Mouse (Mus musculus) limb, embryonic 11.5 days (tissue): ENCODE results near the gene Lman1l. TPM values are rescaled to one million over a fixed set of nuclear protein-coding genes. Genes with fewer than 3 reads are reported as not detected.

ENCODE experiments used
- ATAC-seq: fragments of 200-750 bp; cut with Nextera tagmentation; 2 replicates; pipeline ENCODE4 v1.8.0; 2017; ENCODE audit warnings: low read depth; ENCODE audit not compliant: insufficient number of reproducible peaks, low FRiP score, low TSS enrichment
- DNase-seq: peaks from one replicate; pipeline ENCODE4 v3.0.0-alpha.2; 2015; ENCODE audit warnings: low spot score
- H3K27ac ChIP-seq: fragments of 300-500 bp; sonication (generic); replicated peaks from 2 replicates; pipeline ENCODE4 v1.5.1; 2014; ENCODE audit warnings: low read depth, mild to moderate bottlenecking, low read length
- H3K27me3 ChIP-seq: fragments of 300-500 bp; sonication (generic); 2 replicates; pipeline ENCODE4 v1.6.1; 2014; ENCODE audit warnings: mild to moderate bottlenecking, low read length, mixed read lengths; ENCODE audit not compliant: control insufficient read depth, insufficient read depth
- H3K36me3 ChIP-seq: fragments of 300-500 bp; sonication (generic); 2 replicates; pipeline ENCODE4 v1.6.1; 2014; ENCODE audit warnings: mild to moderate bottlenecking, low read length, moderate library complexity, mixed read lengths; ENCODE audit not compliant: control insufficient read depth, insufficient read depth
- H3K4me1 ChIP-seq: fragments of 300-500 bp; sonication (generic); 2 replicates; pipeline ENCODE4 v1.6.1; 2014; ENCODE audit warnings: low read length, mixed read lengths; ENCODE audit not compliant: control insufficient read depth, insufficient read depth
- H3K4me2 ChIP-seq: fragments of 300-500 bp; sonication (generic); 2 replicates; pipeline ENCODE4 v1.6.1; 2014; ENCODE audit warnings: low read depth, mild to moderate bottlenecking, moderate library complexity; ENCODE audit not compliant: severe bottlenecking
- H3K4me3 ChIP-seq: fragments of 300-500 bp; sonication (generic); 2 replicates; pipeline ENCODE4 v1.5.1; 2014; ENCODE audit warnings: low read depth, low read length
- H3K9ac ChIP-seq: fragments of 300-500 bp; sonication (generic); 2 replicates; pipeline ENCODE4 v1.6.1; 2014; ENCODE audit warnings: mild to moderate bottlenecking, low read length
- H3K9me3 ChIP-seq: fragments of 300-500 bp; sonication (generic); 2 replicates; pipeline ENCODE4 v1.6.1; 2016; ENCODE audit warnings: low read length; ENCODE audit not compliant: control insufficient read depth
- WGBS: fragments of 180-500 bp; shearing (Covaris S2); extraction: QIAGEN DNeasy Blood & Tissue Kit; methylation state at CpG from one replicate; pipeline ENCODE4 v1.1.7; 2014; 5-methylcytosine and 5-hydroxymethylcytosine counted together
- polyA plus RNA-seq: library from polyadenylated mRNA; unstranded; fragments of >200 nt; fragmentation: Nextera tagmentation; extraction: Ambion mirVana; gene quantifications from 2 replicates; pipeline ENCODE4 v1.2.1, GENCODE M21; 2014

Lman1l gene
- polyA plus RNA-seq, 1 experiment from 2014 or later: not detected

- H3K4me3 ChIP-seq: no peak overlapping the region
- no peak for DNase-seq
- peaks cover 3% of the 10 kb centered on the region; the same call in 1 of the 2 replicates for H3K36me3 ChIP-seq
- H3K9ac ChIP-seq: no peak overlapping the region
- H3K4me2 ChIP-seq: no peak overlapping the region
- 88% methylated on average over 8 of the region's 8 CpGs for WGBS
- no peak for ATAC-seq
- H3K9me3 ChIP-seq: no peaks in the 10 kb centered on the region
- H3K4me1 ChIP-seq: peaks cover 3% of the 10 kb centered on the region; the same call in 1 of the 2 replicates
- no peak overlapping the region for H3K27ac ChIP-seq
- no peaks in the 10 kb centered on the region for H3K27me3 ChIP-seq
Observed at GRCm38 (mm10) chr9:57597265-57597664, 23.3 kb downstream of the Lman1l start.

GRCm38 (mm10) chr9:57594174-57594509 is 26.4 kb downstream of the Lman1l start:
- Histone ChIP-seq H3K4me1 (no peaks in the 10 kb centered on the region), H3K9ac (no peak overlapping the region), H3K4me3 (no peak overlapping the region), H3K27me3 (no peaks in the 10 kb centered on the region), H3K36me3 (peaks cover 4% of the 10 kb centered on the region; the same call in 1 of the 2 replicates), H3K27ac (no peak overlapping the region), H3K9me3 (no peaks in the 10 kb centered on the region), H3K4me2 (no peak overlapping the region)
- no peak for DNase-seq
- no peak for ATAC-seq
- WGBS: 75% methylated on average over 9 of the region's 9 CpGs

- no peak overlapping the region for H3K9ac ChIP-seq
- H3K9me3 ChIP-seq: no peaks in the 10 kb centered on the region
- H3K4me3 ChIP-seq: no peak overlapping the region
- DNase-seq (no peak), ATAC-seq (no peak)
- no peaks in the 10 kb centered on the region for H3K4me1 ChIP-seq
- no peak overlapping the region for H3K4me2 ChIP-seq
- H3K27ac ChIP-seq: no peak overlapping the region
- peaks cover 4% of the 10 kb centered on the region; the same call in 1 of the 2 replicates for H3K36me3 ChIP-seq
- no peaks in the 10 kb centered on the region for H3K27me3 ChIP-seq
- 57% methylated on average over 12 of the region's 12 CpGs for WGBS
Observed at GRCm38 (mm10) chr9:57593454-57594173, 27.0 kb downstream of the Lman1l start.

GRCm38 (mm10) chr9:57590726-57591125 is 29.8 kb downstream of the Lman1l start:
- peaks cover 4% of the 10 kb centered on the region; the same call in 1 of the 2 replicates for H3K36me3 ChIP-seq
- 31% methylated on average over 5 of the region's 5 CpGs for WGBS
- no peak overlapping the region for H3K27ac ChIP-seq
- H3K9me3 ChIP-seq: no peaks in the 10 kb centered on the region
- no peak for ATAC-seq
- no peak overlapping the region for H3K9ac ChIP-seq
- H3K27me3 ChIP-seq: no peaks in the 10 kb centered on the region
- no peaks in the 10 kb centered on the region for H3K4me1 ChIP-seq
- H3K4me3 ChIP-seq: no peak overlapping the region
- no peak overlapping the region for H3K4me2 ChIP-seq
- no peak for DNase-seq

GRCm38 (mm10) chr9:57589224-57590126 is 31.1 kb downstream of the Lman1l start, which contains the start of gene Ulk3:
Gene Ulk3, plus strand, starts transcription at chr9:57589452.
- H3K9me3 ChIP-seq: no peaks in the 10 kb centered on the region
- no peaks in the 10 kb centered on the region for H3K27me3 ChIP-seq
- DNase-seq: peak; percentile 81
- H3K9ac ChIP-seq: peak within 1 kb of the TSS; percentile 66
- WGBS: under 1% methylated on average over 57 of the region's 58 CpGs
- peak within 1 kb of the TSS; percentile 89 for H3K4me2 ChIP-seq
- H3K27ac ChIP-seq: no peak within 1 kb of the TSS
- ATAC-seq: peak; percentile 64
- H3K4me3 ChIP-seq: peak within 1 kb of the TSS; percentile 69
- H3K36me3 ChIP-seq: peaks cover 4% of the 10 kb centered on the region; the same call in 1 of the 2 replicates
- no peaks in the 10 kb centered on the region for H3K4me1 ChIP-seq

- DNase-seq (no peak), ATAC-seq (no peak)
- Histone ChIP-seq H3K27me3 (no peaks in the 10 kb centered on the region), H3K9ac (no peak overlapping the region), H3K9me3 (no peaks in the 10 kb centered on the region), H3K4me3 (no peak overlapping the region), H3K36me3 (peaks cover 3% of the 10 kb centered on the region; the same call in 1 of the 2 replicates), H3K27ac (no peak overlapping the region), H3K4me2 (no peak overlapping the region), H3K4me1 (no peaks in the 10 kb centered on the region)
- 88% methylated on average over 3 of the region's 3 CpGs for WGBS
Observed at GRCm38 (mm10) chr9:57584991-57585390, 35.6 kb downstream of the Lman1l start.

GRCm38 (mm10) chr9:57577144-57577849 is 43.3 kb downstream of the Lman1l start:
- H3K27me3 ChIP-seq: no peaks in the 10 kb centered on the region
- no peaks in the 10 kb centered on the region for H3K4me1 ChIP-seq
- H3K9ac ChIP-seq: no peak overlapping the region
- WGBS: 75% methylated on average over 6 of the region's 6 CpGs
- no peaks in the 10 kb centered on the region for H3K9me3 ChIP-seq
- peaks cover 2% of the 10 kb centered on the region; the same call in 1 of the 2 replicates for H3K36me3 ChIP-seq
- DNase-seq (no peak), ATAC-seq (no peak)
- H3K4me3 ChIP-seq: no peak overlapping the region
- H3K27ac ChIP-seq: no peak overlapping the region
- H3K4me2 ChIP-seq: no peak overlapping the region

- Histone ChIP-seq H3K4me1 (no peaks in the 10 kb centered on the region), H3K27me3 (no peaks in the 10 kb centered on the region), H3K36me3 (peaks cover 2% of the 10 kb centered on the region; the same call in 1 of the 2 replicates), H3K27ac (no peak overlapping the region), H3K9ac (no peak overlapping the region), H3K4me2 (no peak overlapping the region), H3K4me3 (no peak overlapping the region), H3K9me3 (no peaks in the 10 kb centered on the region)
- 92% methylated on average over 3 of the region's 3 CpGs for WGBS
- no peak for ATAC-seq
- DNase-seq: no peak
Observed at GRCm38 (mm10) chr9:57575577-57575976, 45.0 kb downstream of the Lman1l start.
